Mouse (Mus musculus) heart, postnatal 0 days (tissue): Measurements from ENCODE around the gene Olfr1396. TPM values are rescaled to one million over a fixed set of nuclear protein-coding genes. Genes with fewer than 3 reads are reported as not detected.

Source experiments
- ATAC-seq: fragments of 200-750 bp; cut with Nextera tagmentation; 2 replicates; pipeline ENCODE4 v1.8.0; 2017; ENCODE audit warnings: low read depth, moderate number of reproducible peaks, moderate library complexity; ENCODE audit not compliant: insufficient read depth
- DNase-seq: peaks from one replicate; pipeline ENCODE4 v3.0.0-alpha.2; 2016; ENCODE audit warnings: low spot score
- H3K27ac ChIP-seq: fragments of 300-500 bp; sonication (generic); 2 replicates; pipeline ENCODE4 v1.5.1; 2014; ENCODE audit warnings: low read depth, mild to moderate bottlenecking
- H3K27me3 ChIP-seq: fragments of 300-500 bp; sonication (generic); 2 replicates; pipeline ENCODE4 v1.6.1; 2014; ENCODE audit warnings: low read length, mixed read lengths; ENCODE audit not compliant: control insufficient read depth, insufficient read depth
- H3K36me3 ChIP-seq: fragments of 300-500 bp; sonication (generic); replicated peaks from 2 replicates; pipeline ENCODE4 v1.6.1; 2014; ENCODE audit warnings: low read length, mixed read lengths; ENCODE audit not compliant: control insufficient read depth, insufficient read depth
- H3K4me1 ChIP-seq: fragments of 300-500 bp; sonication (generic); 2 replicates; pipeline ENCODE4 v1.6.1; 2014; ENCODE audit warnings: antibody characterized with exemption; ENCODE audit not compliant: control insufficient read depth, insufficient read depth
- H3K4me2 ChIP-seq: fragments of 300-500 bp; sonication (generic); 2 replicates; pipeline ENCODE4 v1.6.1; 2014; ENCODE audit warnings: low read depth, mild to moderate bottlenecking, low read length, moderate library complexity
- H3K4me3 ChIP-seq: fragments of 300-500 bp; sonication (generic); 2 replicates; pipeline ENCODE4 v1.5.1; 2014; ENCODE audit warnings: low read depth, low read length
- H3K9ac ChIP-seq: fragments of 300-500 bp; sonication (generic); replicated peaks from 2 replicates; pipeline ENCODE4 v1.6.1; 2014; ENCODE audit warnings: low read depth, low read length, mixed read lengths
- H3K9me3 ChIP-seq: fragments of 300-500 bp; sonication (generic); replicated peaks from 2 replicates; pipeline ENCODE4 v1.6.1; 2016; ENCODE audit warnings: low read length; ENCODE audit not compliant: control insufficient read depth
- CTCF ChIP-seq: IDR thresholded peaks from 2 replicates; pipeline ENCODE4 v1.5.1; 2016; ENCODE audit warnings: antibody characterized with exemption, control low read depth, low read depth
- EP300 ChIP-seq: IDR thresholded peaks from 2 replicates; pipeline ENCODE4 v1.6.1; 2016; ENCODE audit warnings: antibody characterized with exemption, low read depth
- WGBS: fragments of 180-500 bp; shearing (Covaris S2); extraction: QIAGEN DNeasy Blood & Tissue Kit; methylation state at CpG from one replicate; pipeline ENCODE4 v1.1.7; 2014; 5-methylcytosine and 5-hydroxymethylcytosine counted together
- polyA plus RNA-seq: library from polyadenylated mRNA; unstranded; fragments of >200 nt; fragmentation: Nextera tagmentation; extraction: Ambion mirVana; gene quantifications from 2 replicates; pipeline ENCODE4 v1.2.1, GENCODE M21; 2015
- total RNA-seq: library from RNA; depleted of rRNA; stranded (reverse); fragments of >200 nt; gene quantifications from 2 replicates; pipeline ENCODE4 v1.2.3, GENCODE M21; 2014; ENCODE audit warnings: low replicate concordance

The Olfr1396 gene
- total and polyA plus RNA-seq, 2 experiments from 2014 or later: 0.59 to 20.3 TPM

DNA sequence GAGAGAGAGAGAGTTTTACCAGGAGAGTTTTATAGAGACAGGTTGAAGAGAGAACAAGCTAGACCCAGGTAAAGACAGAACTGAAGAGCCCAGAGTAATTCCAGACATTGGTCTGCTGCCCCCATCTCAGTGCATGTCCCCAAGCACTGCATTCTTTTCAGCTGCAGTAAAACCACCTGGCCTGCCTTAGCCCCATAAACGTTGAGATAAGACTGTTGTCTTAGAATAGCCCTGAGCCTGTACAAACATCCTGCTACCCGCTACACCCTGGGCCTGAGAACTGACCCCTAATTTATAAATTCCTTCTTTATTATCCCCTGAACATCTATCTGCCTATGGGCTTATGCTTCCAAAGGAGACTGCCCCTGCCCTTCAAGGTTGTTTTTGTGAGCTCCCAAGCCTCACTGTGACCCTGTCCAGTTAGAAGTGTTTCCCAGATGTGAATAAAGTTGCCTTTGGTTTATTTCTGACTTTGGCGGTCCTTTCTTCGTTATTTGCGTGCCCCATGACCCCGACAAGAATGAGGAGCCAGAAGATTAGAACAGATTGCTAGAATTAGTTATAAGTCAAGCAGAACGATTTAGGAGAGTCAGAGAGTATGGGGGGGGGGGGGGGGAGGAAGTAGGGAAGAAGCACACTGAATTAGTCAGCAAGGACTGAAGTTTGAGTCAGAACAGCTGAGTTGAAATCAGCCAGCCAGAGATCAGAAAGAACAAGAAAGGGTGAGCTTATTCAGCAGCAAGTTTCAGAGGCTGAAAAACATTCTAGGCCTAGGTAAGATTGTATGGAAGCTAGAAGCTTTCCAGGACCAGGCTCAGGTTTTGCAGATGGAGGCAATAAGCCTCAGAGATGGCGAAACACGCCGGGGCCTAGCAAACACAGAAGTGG is 6.8 kb downstream of the Olfr1396 start:
- Histone ChIP-seq H3K4me3 (no peak overlapping the region), H3K4me2 (no peak overlapping the region), H3K27ac (no peak overlapping the region), H3K27me3 (no peaks in the 10 kb centered on the region), H3K9ac (no peak overlapping the region), H3K36me3 (no peaks in the 10 kb centered on the region), H3K4me1 (no peaks in the 10 kb centered on the region), H3K9me3 (no peaks in the 10 kb centered on the region)
- 63% methylated on average over 10 of the region's 10 CpGs for WGBS
- no peak for DNase-seq
- no peak for TF ChIP-seq CTCF
- no peak for TF ChIP-seq EP300
- ATAC-seq: no peak

DNA sequence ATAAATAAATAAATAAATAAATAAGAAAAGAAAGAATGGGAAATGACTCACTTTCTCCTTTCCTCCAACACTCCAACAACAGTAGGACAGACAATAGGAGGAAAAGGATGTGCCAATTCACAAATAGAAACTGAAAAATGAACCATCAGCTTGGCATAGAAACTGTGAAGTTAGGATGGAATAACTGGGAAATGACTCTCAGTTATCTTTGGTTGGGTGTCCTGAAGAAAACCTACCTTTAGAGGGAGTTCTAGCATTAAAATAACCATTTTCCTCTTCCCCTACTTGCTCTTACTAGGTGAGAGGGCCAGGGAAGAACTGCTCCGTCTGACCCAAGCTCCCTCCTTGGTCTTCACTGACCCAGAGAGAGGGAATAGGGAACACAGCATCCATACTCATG is 8.9 kb downstream of the Olfr1396 start:
- ATAC-seq (no peak), DNase-seq (no peak)
- Histone ChIP-seq H3K4me2 (no peak overlapping the region), H3K36me3 (no peaks in the 10 kb centered on the region), H3K27me3 (no peaks in the 10 kb centered on the region), H3K4me1 (no peaks in the 10 kb centered on the region), H3K9me3 (no peaks in the 10 kb centered on the region), H3K4me3 (no peak overlapping the region), H3K9ac (no peak overlapping the region), H3K27ac (no peak overlapping the region)
- WGBS: 53% methylated on average over 1 of the region's 1 CpGs
- TF ChIP-seq CTCF: no peak
- TF ChIP-seq EP300: no peak

DNA sequence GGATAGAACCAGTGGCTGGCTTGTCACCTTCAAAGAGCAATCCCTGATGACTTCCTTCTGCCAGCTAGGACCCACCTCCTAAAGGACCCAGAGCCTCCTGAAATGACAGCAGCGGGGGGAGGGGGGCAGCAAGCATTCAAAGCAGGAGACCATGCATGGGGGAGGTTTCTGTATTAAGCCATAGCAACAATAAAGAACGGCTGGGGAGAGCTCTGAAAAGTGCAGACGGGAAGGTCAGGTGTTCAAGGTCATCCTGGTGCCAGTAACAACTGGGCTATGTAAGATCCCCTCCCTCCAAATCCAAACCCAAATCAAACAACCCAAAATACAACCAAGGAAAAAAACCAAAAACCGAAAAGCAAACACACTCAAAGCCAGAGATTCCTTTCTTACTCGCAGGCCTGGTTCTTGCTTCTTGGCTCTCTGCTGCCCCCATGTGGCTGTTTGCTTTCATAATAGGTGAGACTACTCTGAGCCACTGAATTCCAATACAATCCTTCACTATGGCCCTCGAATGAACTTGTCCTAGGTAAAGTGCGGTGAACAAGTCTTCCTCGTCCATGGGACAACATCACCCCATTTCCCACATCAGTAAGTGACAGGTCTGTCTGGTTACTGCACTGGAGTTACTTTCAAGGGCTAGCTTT is 11.5 kb downstream of the Olfr1396 start:
- ATAC-seq (peak; percentile 57), DNase-seq (peak; percentile 71)
- no peaks in the 10 kb centered on the region for H3K36me3 ChIP-seq
- H3K9ac ChIP-seq: no peak overlapping the region
- WGBS: 15% methylated on average over 8 of the region's 8 CpGs
- 0 out of 2 replicates have a peak overlapping the region, but pooled peaks have one; percentile 2 for H3K4me2 ChIP-seq
- H3K4me3 ChIP-seq: no peak overlapping the region
- TF ChIP-seq CTCF (peak; percentile 87), EP300 (no peak)
- no peaks in the 10 kb centered on the region for H3K27me3 ChIP-seq
- H3K9me3 ChIP-seq: no peaks in the 10 kb centered on the region
- no peaks in the 10 kb centered on the region for H3K4me1 ChIP-seq
- no peak overlapping the region for H3K27ac ChIP-seq

DNA sequence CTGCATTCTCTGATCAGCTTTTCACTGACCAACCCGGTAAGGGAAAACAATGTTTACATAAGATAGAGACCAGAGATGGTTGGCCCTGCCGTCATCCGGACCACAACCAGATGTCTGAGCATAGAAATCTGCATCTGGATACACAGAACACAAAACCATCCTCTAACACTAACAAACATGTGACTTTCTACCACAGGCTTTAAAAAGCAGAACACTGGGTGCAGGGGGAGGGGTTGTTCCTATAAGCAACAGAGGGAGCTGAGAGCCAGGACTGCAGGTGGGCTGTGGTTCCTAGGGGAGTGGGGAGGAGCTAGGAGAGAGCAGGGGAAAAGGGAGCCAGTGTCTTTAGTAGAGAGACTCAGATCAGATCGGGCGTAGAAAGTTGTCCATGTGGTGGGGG is 13.2 kb downstream of the Olfr1396 start:
- no peak overlapping the region for H3K27ac ChIP-seq
- H3K9me3 ChIP-seq: no peaks in the 10 kb centered on the region
- H3K36me3 ChIP-seq: no peaks in the 10 kb centered on the region
- DNase-seq (no peak), ATAC-seq (no peak)
- TF ChIP-seq CTCF: no peak
- TF ChIP-seq EP300: no peak
- no peak overlapping the region for H3K9ac ChIP-seq
- H3K4me3 ChIP-seq: no peak overlapping the region
- 44% methylated on average over 5 of the region's 5 CpGs for whole genome bisulfite sequencing
- H3K4me1 ChIP-seq: no peaks in the 10 kb centered on the region
- H3K4me2 ChIP-seq: no peak overlapping the region
- no peaks in the 10 kb centered on the region for H3K27me3 ChIP-seq

DNA sequence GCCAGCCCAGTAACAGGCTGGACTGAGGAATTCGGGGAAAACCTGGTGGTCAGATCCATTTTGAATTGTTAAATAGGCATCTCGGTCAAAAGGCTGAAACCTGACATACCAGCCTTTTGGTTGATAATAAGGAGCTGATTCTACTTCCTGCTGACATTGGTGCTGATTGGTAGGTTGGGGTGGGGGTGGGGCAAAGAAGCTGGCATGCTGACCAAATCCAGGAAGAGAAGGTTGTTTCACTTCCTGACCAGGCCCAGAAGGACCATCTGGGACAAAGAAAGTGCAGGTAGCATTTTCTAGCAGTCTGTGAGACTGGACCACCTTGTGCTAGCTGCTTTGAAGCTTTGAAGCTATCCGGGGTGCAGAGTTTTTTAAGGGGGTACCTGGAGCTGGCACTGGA is 14.3 kb downstream of the Olfr1396 start:
- H3K27ac ChIP-seq: no peak overlapping the region
- no peak overlapping the region for H3K4me3 ChIP-seq
- H3K9me3 ChIP-seq: no peaks in the 10 kb centered on the region
- no peaks in the 10 kb centered on the region for H3K4me1 ChIP-seq
- H3K4me2 ChIP-seq: no peak overlapping the region
- 69% methylated on average over 3 of the region's 3 CpGs for WGBS
- DNase-seq (no peak), ATAC-seq (no peak)
- H3K27me3 ChIP-seq: no peaks in the 10 kb centered on the region
- no peak overlapping the region for H3K9ac ChIP-seq
- TF ChIP-seq EP300 (no peak), CTCF (no peak)
- no peaks in the 10 kb centered on the region for H3K36me3 ChIP-seq

DNA sequence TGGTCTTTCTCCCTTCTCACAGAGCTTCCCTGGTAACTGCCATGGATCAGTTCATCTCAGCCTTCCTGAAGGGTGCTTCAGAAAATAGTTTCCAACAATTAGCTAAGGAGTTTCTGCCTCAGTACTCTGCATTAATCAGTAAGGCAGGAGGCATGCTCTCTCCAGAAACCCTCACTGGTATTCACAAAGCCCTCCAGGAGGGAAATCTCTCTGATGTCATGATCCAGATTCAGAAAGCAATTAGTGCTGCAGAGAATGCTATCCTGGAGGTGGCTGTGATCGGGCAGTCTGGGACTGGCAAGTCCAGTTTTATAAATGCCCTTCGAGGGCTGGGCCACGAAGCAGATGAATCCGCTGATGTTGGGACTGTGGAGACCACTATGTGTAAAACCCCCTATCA is 19.3 kb downstream of the Olfr1396 start:
- TF ChIP-seq EP300 (no peak), CTCF (no peak)
- Histone ChIP-seq H3K27ac (no peak overlapping the region), H3K4me1 (no peaks in the 10 kb centered on the region), H3K9ac (no peak overlapping the region), H3K36me3 (no peaks in the 10 kb centered on the region), H3K4me3 (no peak overlapping the region), H3K27me3 (no peaks in the 10 kb centered on the region), H3K4me2 (no peak overlapping the region), H3K9me3 (no peaks in the 10 kb centered on the region)
- DNase-seq (no peak), ATAC-seq (no peak)
- WGBS: 80% methylated on average over 4 of the region's 4 CpGs
